In the genomic region with DNA sequence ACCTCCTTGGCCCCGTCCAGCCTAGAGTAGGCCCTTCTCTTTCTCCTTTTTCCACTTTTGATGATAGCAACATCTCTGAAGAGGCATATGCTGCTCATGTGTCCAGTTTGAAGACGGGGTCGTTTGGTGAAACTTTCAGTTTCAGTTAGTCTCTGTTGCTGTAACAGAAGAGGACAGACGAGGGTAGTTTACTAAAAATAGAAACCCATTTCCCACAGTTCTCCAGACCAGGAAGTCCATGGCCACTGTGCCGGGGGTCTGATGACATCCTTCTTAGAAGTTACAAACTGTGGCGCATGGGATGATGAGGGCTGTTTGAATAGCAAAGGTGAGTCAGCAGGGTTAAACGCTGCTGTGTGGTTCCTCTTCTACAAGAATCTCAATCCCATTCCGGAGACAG, we compare ENCODE assay signal across 1 mouse cellular context.
TF ChIP-seq lines count a peak whose summit lies in the region.

A gene (minus strand): TSS at position 278 of the 400 bp plus-strand sequence.

TF ChIP-seq in CH12.LX, 34 proteins besides CTCF, POLR2A, EP300 and RAD21 (continued from another document):
- TF ChIP-seq UBTF (IDR thresholded peaks at IDR 0.05; ENCODE audit: low read depth, low read length) (no peak), MAZ (IDR thresholded peaks at IDR 0.05; ENCODE audit: low read depth, low read length) (0 out of 2 replicates have a peak, but pooled peaks have one; percentile 13), HCFC1 (IDR thresholded peaks at IDR 0.05; ENCODE audit: low read depth, low read length) (peak; percentile 59), ZMIZ1 (IDR thresholded peaks at IDR 0.05; ENCODE audit: low read depth, low read length) (0 out of 2 replicates have a peak, but pooled peaks have one; percentile 28), ETS1 (conservative IDR thresholded peaks at IDR 0.05; ENCODE audit: low read depth, low read length) (peak; percentile 74), JUND (conservative IDR thresholded peaks at IDR 0.05; ENCODE audit: low read depth, low read length) (no peak), KAT2A (IDR thresholded peaks at IDR 0.05; ENCODE audit: insufficient replicate concordance, low read length) (0 out of 2 replicates have a peak, but pooled peaks have one; percentile 25), BHLHE40 (IDR thresholded peaks at IDR 0.05; ENCODE audit: low read depth, low read length) (peak; percentile 57), NRF1 (IDR thresholded peaks at IDR 0.05; ENCODE audit: low read depth, low read length) (no peak), TCF12 (IDR thresholded peaks at IDR 0.05; ENCODE audit: low read depth, low read length) (peak; percentile 53; the same call in 1 of the 2 replicates)
